Mouse (Mus musculus) CH12F3 (cell line): ENCODE results near the gene Zwint.

Experiments
- in situ Hi-C: fragments of 300-500 bp; cut with MboI; formaldehyde crosslinking; loops from 2 replicates; pipeline ENCODE4 v1.14.3; 2020; ENCODE audit warnings: low sequenced_read_pairs

Gene Zwint

GRCm38 (mm10) chr10:72654270-72655016 lies at the start of gene Zwint:
Gene Zwint (plus strand): TSS chr10:72654845.
- in situ Hi-C loops, result no loop called here

- in situ Hi-C loops, result no loop called here
These were observed 41.3 kb upstream of the Zwint start for GRCm38 (mm10) chr10:72613125-72613915.

- in situ Hi-C loops, result no loop called here
These were observed 38.5 kb upstream of the Zwint start for GRCm38 (mm10) chr10:72616153-72616552.

GRCm38 (mm10) chr10:72620527-72620926 lies 34.1 kb upstream of the Zwint start:
- in situ Hi-C loops, result no loop called here

- in situ Hi-C loops, result no loop called here
These were observed 31.1 kb upstream of the Zwint start for GRCm38 (mm10) chr10:72623561-72623960.

GRCm38 (mm10) chr10:72634125-72634524 lies 20.5 kb upstream of the Zwint start:
- in situ Hi-C loops, result no loop called here

GRCm38 (mm10) chr10:72650867-72651266 lies 3.8 kb upstream of the Zwint start:
- in situ Hi-C loops, result no loop called here

- in situ Hi-C loops, result no loop called here
These were observed 848 bp upstream of the Zwint start for GRCm38 (mm10) chr10:72653797-72654196.

- in situ Hi-C loops, result no loop called here
These were observed 418 bp downstream of the Zwint start for GRCm38 (mm10) chr10:72655017-72655509.

GRCm38 (mm10) chr10:72659198-72659597 lies 4.6 kb downstream of the Zwint start:
- in situ Hi-C loops, result no loop called here

GRCm38 (mm10) chr10:72660350-72660749 lies 5.7 kb downstream of the Zwint start:
- in situ Hi-C loops, result no loop called here

- in situ Hi-C loops, result no loop called here
These were observed 13.2 kb downstream of the Zwint start for GRCm38 (mm10) chr10:72667856-72668255.

GRCm38 (mm10) chr10:72669086-72669485 lies 14.4 kb downstream of the Zwint start:
- in situ Hi-C loops, result no loop called here

- in situ Hi-C loops, result no loop called here
These were observed 21.3 kb downstream of the Zwint start for GRCm38 (mm10) chr10:72675971-72676370.

- in situ Hi-C loops, result no loop called here
These were observed 21.9 kb downstream of the Zwint start for GRCm38 (mm10) chr10:72676550-72676949.

GRCm38 (mm10) chr10:72679086-72679485 lies 24.4 kb downstream of the Zwint start:
- in situ Hi-C loops, result no loop called here

- in situ Hi-C loops, result no loop called here
These were observed 46.4 kb downstream of the Zwint start for GRCm38 (mm10) chr10:72701092-72701491.

GRCm38 (mm10) chr10:72713754-72714153 lies 59.1 kb downstream of the Zwint start:
- in situ Hi-C loops, result no loop called here
